In the genomic region with DNA sequence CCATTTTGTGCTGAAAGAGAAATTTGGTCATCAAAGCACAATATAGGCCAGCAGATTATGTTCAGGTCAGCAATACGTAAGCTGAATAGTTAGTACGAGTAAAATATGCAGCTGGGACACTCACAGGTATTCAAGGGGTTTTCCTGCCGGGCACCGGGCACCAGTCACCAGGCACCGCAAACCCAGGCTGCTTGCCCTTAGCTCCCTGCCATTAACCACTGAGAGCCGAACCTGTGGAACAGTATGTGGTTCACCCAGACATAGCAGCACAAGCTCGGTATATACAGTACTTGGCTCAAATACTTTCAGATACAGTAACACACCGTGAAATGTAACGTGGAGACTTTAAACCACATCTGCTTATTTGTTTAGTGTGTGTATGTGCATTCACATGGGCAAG, we compare ENCODE assay signal across 9 mouse cellular contexts. TPM values are rescaled to one million over a fixed set of nuclear protein-coding genes. Genes with fewer than 3 reads are reported as not detected.
DNase-seq lines count a peak whose midpoint lies in the region; ATAC-seq and TF ChIP-seq lines count a peak whose summit lies in the region.
"Had no signal": no experiment of that assay in that cellular context is flagged by ENCODE, and none has a peak within 500 bp of the region (broad histone marks: within the 10 kb centered on the region; RNA-seq: fewer than 3 reads in every experiment).

No protein-coding gene starts in this region.

- H3K27me3 ChIP-seq in heart, embryonic 13.5 days (replicated peaks): no peaks in the 10 kb centered on the region
- no peaks in the 10 kb centered on the region for H3K27me3 ChIP-seq in kidney, postnatal 0 days (ENCODE audit: insufficient read depth, low read length)
- no peaks in the 10 kb centered on the region for H3K27me3 ChIP-seq in E14TG2a.4 (ENCODE audit: insufficient read depth, low read length)
- no peaks in the 10 kb centered on the region for H3K27me3 ChIP-seq in embryonic facial prominence, embryonic 15.5 days
- no peaks in the 10 kb centered on the region for H3K27me3 ChIP-seq in liver, postnatal 0 days (ENCODE audit: insufficient read depth, low read length)

- peaks cover 18% of the 10 kb centered on the region for H3K4me1 ChIP-seq in heart, embryonic 13.5 days
- H3K4me1 ChIP-seq in kidney, postnatal 0 days (replicated peaks; ENCODE audit: insufficient read depth, low read length): 0 out of 2 replicates have a peak, but pooled peaks cover 4% of the 10 kb centered on the region
- peaks cover 57% of the 10 kb centered on the region for H3K4me1 ChIP-seq in E14TG2a.4 (replicated peaks; ENCODE audit: low read depth, low read length)
- peaks cover 17% of the 10 kb centered on the region; the same call in 1 of the 2 replicates for H3K4me1 ChIP-seq in embryonic facial prominence, embryonic 15.5 days
- peaks cover 8% of the 10 kb centered on the region; the same call in 1 of the 2 replicates for H3K4me1 ChIP-seq in liver, postnatal 0 days (ENCODE audit: insufficient read depth)

- peaks cover 37% of the 10 kb centered on the region for H3K36me3 ChIP-seq in heart, embryonic 13.5 days
- H3K36me3 ChIP-seq in kidney, postnatal 0 days (ENCODE audit: insufficient read depth, low read length): peaks cover 20% of the 10 kb centered on the region; the same call in 1 of the 2 replicates
- peaks cover 46% of the 10 kb centered on the region for H3K36me3 ChIP-seq in E14TG2a.4 (ENCODE audit: insufficient read depth, low read length)
- peaks cover 29% of the 10 kb centered on the region for H3K36me3 ChIP-seq in embryonic facial prominence, embryonic 15.5 days
- H3K36me3 ChIP-seq in liver, postnatal 0 days (replicated peaks; ENCODE audit: insufficient read depth, low read length): peaks cover 25% of the 10 kb centered on the region; the same call in 1 of the 2 replicates

- H3K9me3 ChIP-seq in heart, embryonic 13.5 days: no peaks in the 10 kb centered on the region
- no peaks in the 10 kb centered on the region for H3K9me3 ChIP-seq in kidney, postnatal 0 days (replicated peaks; ENCODE audit: low read length)
- H3K9me3 ChIP-seq in E14TG2a.4 (ENCODE audit: low read length): no peaks in the 10 kb centered on the region
- no peaks in the 10 kb centered on the region for H3K9me3 ChIP-seq in embryonic facial prominence, embryonic 15.5 days (replicated peaks)
- H3K9me3 ChIP-seq in liver, postnatal 0 days (ENCODE audit: low read length): no peaks in the 10 kb centered on the region
- H3K9me3 ChIP-seq: limb, embryonic 10.5 days had no signal

- H3K27ac ChIP-seq in heart, embryonic 13.5 days (replicated peaks): peak overlapping the region; percentile 67
- 0 out of 2 replicates have a peak overlapping the region, but pooled peaks have one; percentile 3 for H3K27ac ChIP-seq in kidney, postnatal 0 days
- 0 out of 2 replicates have a peak overlapping the region, but pooled peaks have one; percentile 28 for H3K27ac ChIP-seq in embryonic facial prominence, embryonic 15.5 days (replicated peaks)
- H3K27ac ChIP-seq in liver, postnatal 0 days (ENCODE audit: low read depth): no peak overlapping the region
- H3K27ac ChIP-seq: limb, embryonic 10.5 days had no signal

- no peak for TF ChIP-seq CTCF in kidney, postnatal 0 days (IDR thresholded peaks at IDR 0.05; ENCODE audit: low read depth)
- no peak for TF ChIP-seq CTCF in E14TG2a.4 (conservative IDR thresholded peaks at IDR 0.05; ENCODE audit: low read length)
- no peak for TF ChIP-seq CTCF in liver, postnatal 0 days (IDR thresholded peaks at IDR 0.05; ENCODE audit: low read depth)

- intact Hi-C loops in heart, postnatal 10 days (cut with DNase I): no loop called here

- no peak overlapping the region for H3K4me2 ChIP-seq in heart, embryonic 13.5 days
- no peak overlapping the region for H3K4me2 ChIP-seq in kidney, postnatal 0 days (ENCODE audit: low read length)
- no peak overlapping the region for H3K4me2 ChIP-seq in embryonic facial prominence, embryonic 15.5 days (replicated peaks)
- no peak overlapping the region for H3K4me2 ChIP-seq in liver, postnatal 0 days (ENCODE audit: low read depth, low read length)

- no peak overlapping the region for H3K4me3 ChIP-seq in heart, embryonic 13.5 days
- no peak overlapping the region for H3K4me3 ChIP-seq in kidney, postnatal 0 days (replicated peaks; ENCODE audit: low read depth, low read length)
- H3K4me3 ChIP-seq in E14TG2a.4 (replicated peaks; ENCODE audit: low read length): peak overlapping the region; percentile 43
- no peak overlapping the region for H3K4me3 ChIP-seq in embryonic facial prominence, embryonic 15.5 days (replicated peaks)
- H3K4me3 ChIP-seq in liver, postnatal 0 days (ENCODE audit: low read depth, low read length): no peak overlapping the region
- H3K4me3 ChIP-seq: limb, embryonic 10.5 days; myocyte had no signal

- no peak for ATAC-seq in heart, embryonic 13.5 days (ENCODE audit: extremely low read depth, insufficient number of reproducible peaks, low FRiP score, low TSS enrichment)
- no peak for ATAC-seq in kidney, postnatal 0 days (replicated peaks; ENCODE audit: low FRiP score, low read depth)
- ATAC-seq in embryonic facial prominence, embryonic 15.5 days (ENCODE audit: insufficient number of reproducible peaks, low FRiP score, low TSS enrichment, low read depth): no peak
- ATAC-seq in liver, postnatal 0 days: no peak

- peak overlapping the region; percentile 37; the same call in 1 of the 2 replicates for H3K9ac ChIP-seq in heart, embryonic 13.5 days
- H3K9ac ChIP-seq in kidney, postnatal 0 days (ENCODE audit: low read depth, low read length): no peak overlapping the region
- H3K9ac ChIP-seq in embryonic facial prominence, embryonic 15.5 days: no peak overlapping the region
- H3K9ac ChIP-seq in liver, postnatal 0 days (replicated peaks): no peak overlapping the region

- 83% methylated on average over 9 of the region's 9 CpGs for WGBS in heart, embryonic 13.5 days
- 80% methylated on average over 9 of the region's 9 CpGs for WGBS in kidney, postnatal 0 days
- WGBS in embryonic facial prominence, embryonic 15.5 days: 72% methylated on average over 9 of the region's 9 CpGs
- 76% methylated on average over 9 of the region's 9 CpGs for WGBS in liver, postnatal 0 days (ENCODE audit: insufficient replicate concordance)

- no peak for DNase-seq in heart, postnatal 10 days
- no peak for DNase-seq in kidney, postnatal 0 days (ENCODE audit: low spot score)
- no peak for DNase-seq in kidney, postnatal 14 days
- no peak for DNase-seq in liver, postnatal 0 days

- TF ChIP-seq EP300 in liver, postnatal 0 days (IDR thresholded peaks at IDR 0.05; ENCODE audit: low read depth): no peak

RNA-seq across cellular contexts. Expression of gene Mcmbp, which starts 15.1 kb away (rescaled TPM):
- polyA plus RNA-seq in heart, embryonic 13.5 days (2015; fragmentation: Nextera tagmentation; extraction: Ambion mirVana): 37.7 and 39.8 TPM in 2 replicates
- 10 to 100 TPM; 33.1 to 35.9 TPM for total RNA-seq in heart, postnatal 10 days (2021)
- polyA plus RNA-seq in kidney, postnatal 0 days (2015; fragmentation: Nextera tagmentation; extraction: Ambion mirVana): 52.5 and 53.7 TPM in 2 replicates
- 53.8 and 54.5 TPM in 2 replicates for polyA plus RNA-seq in embryonic facial prominence, embryonic 15.5 days (2015; fragmentation: Nextera tagmentation; extraction: Ambion mirVana)
- polyA plus RNA-seq in liver, postnatal 0 days (2015; fragmentation: Nextera tagmentation; extraction: Ambion mirVana): 19.5 and 19.9 TPM in 2 replicates

RNA-seq across cellular contexts. Expression of gene Sec23ip, which starts 19.6 kb away (rescaled TPM):
- 30.7 and 31.4 TPM in 2 replicates for polyA plus RNA-seq in heart, embryonic 13.5 days (2015; fragmentation: Nextera tagmentation; extraction: Ambion mirVana)
- total RNA-seq in heart, postnatal 10 days (2021): 10 to 100 TPM; 29.3 to 30.0 TPM
- polyA plus RNA-seq in kidney, postnatal 0 days (2015; fragmentation: Nextera tagmentation; extraction: Ambion mirVana): 26.0 and 29.6 TPM in 2 replicates
- polyA plus RNA-seq in embryonic facial prominence, embryonic 15.5 days (2015; fragmentation: Nextera tagmentation; extraction: Ambion mirVana): 35.3 and 38.2 TPM in 2 replicates
- 10.2 and 11.3 TPM in 2 replicates for polyA plus RNA-seq in liver, postnatal 0 days (2015; fragmentation: Nextera tagmentation; extraction: Ambion mirVana)
